Comparison of ENCODE assay signal across 23 mouse cellular contexts in genomic region chr6:117990649-117991048, GRCm38 (mm10). TPM values are rescaled to one million over a fixed set of nuclear protein-coding genes. Genes with fewer than 3 reads are reported as not detected.
DNase-seq lines count a peak whose midpoint lies in the region; ATAC-seq and TF ChIP-seq lines count a peak whose summit lies in the region.
"Had no signal": no experiment of that assay in that cellular context is flagged by ENCODE, and none has a peak within 500 bp of the region (broad histone marks: within the 10 kb centered on the region; RNA-seq: fewer than 3 reads in every experiment).

No protein-coding gene starts in this region.

- peak; percentile 21 for DNase-seq in lung, postnatal 0 days (ENCODE audit: low spot score)
- DNase-seq in lung, adult 2 months, result no peak
- peak; percentile 54 for DNase-seq in lung, postnatal 25 days (ENCODE audit: low spot score)
- DNase-seq in spleen, postnatal 4 days (ENCODE audit: low spot score in 2 of 2), result no peak
- DNase-seq in testis, postnatal 10 days (ENCODE audit: low spot score), result no peak
- DNase-seq: adrenal gland, adult 2 months; adrenal gland, postnatal 10 days; adrenal gland, postnatal 25 days; cerebellum, adult 11 months; cerebellum, adult 18-20 months; cerebellum, adult 8-10 months; cerebellum, adult 9-11 months; cerebellum, postnatal 14 days; cerebellum, postnatal 36 days; embryo, embryonic 11 days had no signal

- no peak overlapping the region for H3K4me2 ChIP-seq in lung, postnatal 0 days (replicated peaks; ENCODE audit: low read depth, low read length)
- H3K4me2 ChIP-seq: embryonic facial prominence, embryonic 13.5 days; embryonic facial prominence, embryonic 15.5 days; forebrain, embryonic 12.5 days had no signal

- no peaks in the 10 kb centered on the region for H3K9me3 ChIP-seq in lung, postnatal 0 days (ENCODE audit: low read length)
- H3K9me3 ChIP-seq: embryonic facial prominence, embryonic 13.5 days; embryonic facial prominence, embryonic 15.5 days; forebrain, embryonic 10.5 days; forebrain, embryonic 12.5 days had no signal

- H3K4me3 ChIP-seq in lung, postnatal 0 days (ENCODE audit: low read depth, low read length), result no peak overlapping the region
- no peak overlapping the region for H3K4me3 ChIP-seq in lung, adult 2 months (replicated peaks; ENCODE audit: extremely low read depth, low read depth, low read length)
- H3K4me3 ChIP-seq: embryonic facial prominence, embryonic 13.5 days; embryonic facial prominence, embryonic 15.5 days; erythroblast, embryonic 14.5 days; forebrain, embryonic 10.5 days; forebrain, embryonic 12.5 days had no signal

- H3K9ac ChIP-seq in lung, postnatal 0 days (replicated peaks; ENCODE audit: low read depth), result no peak overlapping the region
- H3K9ac ChIP-seq: embryonic facial prominence, embryonic 13.5 days; embryonic facial prominence, embryonic 15.5 days; forebrain, embryonic 12.5 days had no signal

- no peak overlapping the region for H3K27ac ChIP-seq in lung, postnatal 0 days (ENCODE audit: low read length)
- H3K27ac ChIP-seq: embryonic facial prominence, embryonic 13.5 days; embryonic facial prominence, embryonic 15.5 days; forebrain, embryonic 10.5 days; forebrain, embryonic 12.5 days had no signal

- no peaks in the 10 kb centered on the region for H3K36me3 ChIP-seq in lung, postnatal 0 days (ENCODE audit: insufficient read depth, low read length)
- H3K36me3 ChIP-seq: embryonic facial prominence, embryonic 13.5 days; embryonic facial prominence, embryonic 15.5 days; forebrain, embryonic 10.5 days; forebrain, embryonic 12.5 days had no signal

- 59% methylated on average over 8 of the region's 8 CpGs for WGBS in lung, postnatal 0 days
- 49% methylated on average over 8 of the region's 8 CpGs for WGBS in lung, adult 2 months

- no peak for TF ChIP-seq CTCF in lung, postnatal 0 days (IDR thresholded peaks at IDR 0.05)
- no peak for TF ChIP-seq CTCF in lung, adult 2 months (IDR thresholded peaks at IDR 0.05; ENCODE audit: insufficient read depth, low read length)

- H3K4me1 ChIP-seq in lung, postnatal 0 days (ENCODE audit: insufficient read depth, low read depth, low read length), result no peaks in the 10 kb centered on the region
- no peaks in the 10 kb centered on the region for H3K4me1 ChIP-seq in lung, adult 2 months (ENCODE audit: control insufficient read depth, insufficient read depth, low read length)
- H3K4me1 ChIP-seq: embryonic facial prominence, embryonic 13.5 days; embryonic facial prominence, embryonic 15.5 days; forebrain, embryonic 10.5 days; forebrain, embryonic 12.5 days had no signal

- H3K27me3 ChIP-seq in lung, postnatal 0 days (replicated peaks; ENCODE audit: insufficient read depth, low read length), result no peaks in the 10 kb centered on the region
- H3K27me3 ChIP-seq: embryonic facial prominence, embryonic 13.5 days; embryonic facial prominence, embryonic 15.5 days had no signal

- TF ChIP-seq POLR2A in lung, adult 2 months (IDR thresholded peaks at IDR 0.05; ENCODE audit: borderline replicate concordance, extremely low read depth, low read depth, low read length), result no peak

- peak; percentile 58 for TF ChIP-seq EP300 in lung, postnatal 0 days (IDR thresholded peaks at IDR 0.05)

- ATAC-seq in lung, postnatal 0 days, result peak; percentile 65
- ATAC-seq: forebrain, embryonic 14.5 days; forebrain, embryonic 16.5 days had no signal

RNA-seq across cellular contexts. Expression of gene Rasgef1a, which starts 20.6 kb away (rescaled TPM):
- polyA plus RNA-seq in lung, postnatal 0 days (2015; fragmentation: Nextera tagmentation; extraction: Ambion mirVana), result 26.3 and 35.2 TPM in 2 replicates
- 50.3 and 57.1 TPM in 2 replicates for polyA plus RNA-seq in lung, adult 2 months (2012; rRNA removed)
- polyA plus RNA-seq: erythroblast, embryonic 14.5 days had no signal

RNA-seq across cellular contexts. Expression of gene Fxyd4, which starts 53.2 kb away (rescaled TPM):
- polyA plus RNA-seq in lung, postnatal 0 days (2015; fragmentation: Nextera tagmentation; extraction: Ambion mirVana), result 12.4 and 19.8 TPM in 2 replicates
- polyA plus RNA-seq in lung, adult 2 months (2012; rRNA removed), result 0.41 and 0.61 TPM in 2 replicates
- polyA plus RNA-seq: adrenal gland, adult 2 months; brain, embryonic 14.5 days; erythroblast, embryonic 14.5 days had no signal

Comparison
In these comparisons a context has a peak if more than half of its experiments do, and no peak if none do; other contexts are left out.
1. DNase-seq: peak in lung, postnatal 0 days (single experiment) and lung, postnatal 25 days (single experiment); none in lung, adult 2 months (single experiment), spleen, postnatal 4 days (0 of 2) and testis, postnatal 10 days (single experiment).